Mouse (Mus musculus) myocyte (in vitro differentiated cells): ENCODE measurements around the gene Hectd2. TPM values are rescaled to one million over a fixed set of nuclear protein-coding genes. Genes with fewer than 3 reads are reported as not detected.

Experiments
- H3K27me3 ChIP-seq: one replicate; pipeline ENCODE4 v1.6.1; 2011; ENCODE audit not compliant: control insufficient read depth, insufficient read depth, insufficient read length
- H3K36me3 ChIP-seq: one replicate; pipeline ENCODE4 v1.6.1; 2011; ENCODE audit not compliant: control insufficient read depth, insufficient read depth
- H3K4me2 ChIP-seq: one replicate; pipeline ENCODE4 v1.6.1; 2011; ENCODE audit warnings: low read depth, control low read depth
- H3K4me3 ChIP-seq: one replicate; pipeline ENCODE4 v1.5.1; 2011; ENCODE audit warnings: mild to moderate bottlenecking, control low read depth, moderate library complexity
- H3K79me2 ChIP-seq: one replicate; pipeline ENCODE4 v1.6.1; 2011; ENCODE audit not compliant: control insufficient read depth, insufficient read depth
- H3ac ChIP-seq: one replicate; pipeline ENCODE4 v1.6.1; 2011; ENCODE audit not compliant: control insufficient read depth, insufficient read length
- CEBPB ChIP-seq: IDR thresholded peaks from 2 replicates; pipeline ENCODE4 v1.6.1; 2011; ENCODE audit warnings: mild to moderate bottlenecking, moderate library complexity; ENCODE audit not compliant: poor library complexity, insufficient read depth, severe bottlenecking
- E2F4 ChIP-seq: IDR thresholded peaks from one replicate; pipeline ENCODE4 v1.6.1; 2011; ENCODE audit warnings: mild to moderate bottlenecking, control low read depth, moderate library complexity; ENCODE audit not compliant: insufficient read depth
- MAX ChIP-seq: IDR thresholded peaks from one replicate; pipeline ENCODE4 v1.6.1; 2011; ENCODE audit warnings: low read depth, mild to moderate bottlenecking, control low read depth
- MYOD1 ChIP-seq, 3 experiments: IDR thresholded peaks; one replicate each; pipeline ENCODE4 v1.6.1; 2011; ENCODE audit warnings: control low read depth in 2 of 3, low read depth in 2 of 3, mild to moderate bottlenecking in 2 of 3, moderate library complexity in 1 of 3; ENCODE audit not compliant: insufficient read length in 2 of 3, control insufficient read depth in 1 of 3
- MYOG ChIP-seq, 3 experiments: IDR thresholded peaks; one replicate each; pipeline ENCODE4 v1.6.1; 2011; ENCODE audit warnings: control low read depth in 2 of 3, low read depth in 2 of 3, mild to moderate bottlenecking in 2 of 3; ENCODE audit not compliant: insufficient read length in 2 of 3, control insufficient read depth in 1 of 3, insufficient read depth in 1 of 3
- POLR2A ChIP-seq: IDR thresholded peaks from one replicate; pipeline ENCODE4 v1.6.1; 2011; ENCODE audit warnings: low read depth, mild to moderate bottlenecking, control low read depth, moderate library complexity; ENCODE audit not compliant: insufficient read length
- POLR2AphosphoS2 ChIP-seq: IDR thresholded peaks from one replicate; pipeline ENCODE4 v1.6.1; 2011; ENCODE audit warnings: low read depth, control low read depth; ENCODE audit not compliant: insufficient read length
- REST ChIP-seq: IDR thresholded peaks from one replicate; pipeline ENCODE4 v1.6.1; 2011; ENCODE audit warnings: mild to moderate bottlenecking, control low read depth, moderate library complexity; ENCODE audit not compliant: insufficient read depth, insufficient read length
- SRF ChIP-seq: IDR thresholded peaks from one replicate; pipeline ENCODE4 v1.6.1; 2011; ENCODE audit warnings: low read depth; ENCODE audit not compliant: control insufficient read depth, insufficient read length
- TCF12 ChIP-seq: IDR thresholded peaks from one replicate; pipeline ENCODE4 v1.6.1; 2011; ENCODE audit warnings: mild to moderate bottlenecking, control low read depth; ENCODE audit not compliant: poor library complexity, insufficient read depth, severe bottlenecking
- TCF3 ChIP-seq: IDR thresholded peaks from one replicate; pipeline ENCODE4 v1.6.1; 2011; ENCODE audit warnings: low read depth, control low read depth; ENCODE audit not compliant: insufficient read length
- USF1 ChIP-seq: IDR thresholded peaks from one replicate; pipeline ENCODE4 v1.6.1; 2011; ENCODE audit warnings: low read depth, mild to moderate bottlenecking, control low read depth, moderate library complexity
- polyA plus RNA-seq: library from polyadenylated mRNA; unstranded; fragments of >200 nt; fragmentation: generic; extraction: Trizol; gene quantifications from one replicate; pipeline ENCODE4 v1.2.1, GENCODE M21; 2012; ENCODE audit warnings: missing spikeins

Hectd2 gene
- polyA plus RNA-seq, 1 experiment, result 0.88 TPM

DNA sequence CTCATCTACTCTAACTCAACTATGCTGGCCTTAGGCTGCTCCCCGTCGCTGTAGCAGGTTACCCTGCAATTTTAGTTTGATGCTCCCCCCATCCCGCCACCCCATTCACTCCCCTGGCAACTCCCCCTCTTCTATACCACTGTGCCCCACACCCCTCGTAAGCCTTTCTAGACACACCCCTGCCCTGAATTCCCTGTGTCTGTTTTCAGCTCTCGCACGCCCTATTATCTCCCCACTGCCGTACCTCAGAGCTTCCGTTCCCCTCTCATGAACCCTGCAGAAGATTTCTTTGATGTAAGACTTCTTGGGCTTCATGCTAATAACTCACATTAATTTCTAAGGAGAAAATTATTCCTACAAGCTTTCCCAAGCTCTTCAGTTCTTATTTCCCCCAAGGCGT lies 84.6 kb downstream of the Hectd2 start:
- Histone ChIP-seq H3K4me2 (no peak overlapping the region), H3K4me3 (no peak overlapping the region), H3ac (no peak overlapping the region), H3K27me3 (no peaks in the 10 kb centered on the region), H3K79me2 (no peaks in the 10 kb centered on the region), H3K36me3 (no peaks in the 10 kb centered on the region)
- TF ChIP-seq MYOD1 (IDR thresholded peaks at IDR 0.05; ENCODE audit: control insufficient read depth in 1 of 3, insufficient read length in 2 of 3, low read depth in 2 of 3), result no peak
- TF ChIP-seq E2F4, result no peak

DNA sequence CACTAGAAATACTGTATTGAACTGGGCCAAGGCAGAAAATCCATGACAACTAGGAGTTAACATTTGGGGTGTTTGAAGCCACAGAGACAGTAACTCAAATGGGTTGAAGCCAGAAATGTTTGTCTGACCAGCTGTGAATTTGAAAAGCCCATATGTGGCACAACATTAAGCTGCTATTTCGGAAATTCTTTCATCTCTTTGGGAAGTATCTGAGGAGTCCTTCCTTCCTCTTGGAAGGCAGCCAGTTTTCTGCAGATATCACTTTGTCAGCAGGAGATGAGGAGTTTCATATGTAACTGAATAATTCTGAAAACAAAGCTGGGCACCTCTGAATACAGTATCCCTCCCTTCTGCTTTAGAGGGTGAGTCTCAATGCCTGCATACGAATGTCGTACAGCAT lies 86.7 kb downstream of the Hectd2 start:
- no peak for TF ChIP-seq MYOD1 (IDR thresholded peaks at IDR 0.05; ENCODE audit: control insufficient read depth in 1 of 3, insufficient read length in 2 of 3, low read depth in 2 of 3)
- TF ChIP-seq POLR2A, result no peak
- no peak for TF ChIP-seq MYOG (IDR thresholded peaks at IDR 0.05; ENCODE audit: control insufficient read depth in 1 of 3, insufficient read depth in 1 of 3, insufficient read length in 2 of 3, low read depth in 2 of 3)
- TF ChIP-seq REST, result no peak
- no peak for TF ChIP-seq MAX
- no peak for TF ChIP-seq POLR2AphosphoS2
- no peak for TF ChIP-seq SRF
- TF ChIP-seq CEBPB, result no peak
- no peak for TF ChIP-seq USF1
- TF ChIP-seq E2F4, result no peak
- TF ChIP-seq TCF3, result no peak
- Histone ChIP-seq H3K4me2 (no peak overlapping the region), H3K79me2 (no peaks in the 10 kb centered on the region), H3ac (no peak overlapping the region), H3K4me3 (no peak overlapping the region), H3K36me3 (no peaks in the 10 kb centered on the region), H3K27me3 (no peaks in the 10 kb centered on the region)

DNA sequence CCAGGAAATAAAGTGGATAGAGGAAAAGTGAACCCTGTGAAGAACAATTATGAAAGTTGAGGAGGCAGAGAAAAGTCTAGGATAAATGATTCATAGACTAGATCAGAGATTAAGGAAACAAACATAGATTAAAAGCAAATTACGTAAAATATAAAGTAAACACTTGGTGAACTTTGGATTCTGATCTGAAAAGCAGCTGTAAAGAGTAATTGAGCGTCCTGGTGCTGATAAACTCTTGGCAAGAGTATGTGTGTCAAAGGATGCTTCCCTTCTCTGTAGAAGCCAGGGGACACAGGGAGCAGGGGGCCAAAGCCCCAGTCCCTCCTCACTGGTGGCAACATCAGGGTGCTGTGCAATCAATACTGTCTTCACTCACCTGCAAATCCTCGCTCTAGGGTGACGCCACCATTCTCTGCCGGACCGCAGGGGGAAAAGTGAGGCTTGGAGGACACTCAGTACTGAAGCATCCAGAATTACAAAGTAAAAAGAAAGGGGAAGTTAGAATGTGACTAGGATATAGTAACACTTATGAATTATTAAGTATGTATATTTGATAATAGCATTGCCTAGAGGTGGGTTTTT lies 91.0 kb downstream of the Hectd2 start:
- H3K79me2 ChIP-seq, result no peaks in the 10 kb centered on the region
- H3K36me3 ChIP-seq, result no peaks in the 10 kb centered on the region
- H3K27me3 ChIP-seq, result no peaks in the 10 kb centered on the region
- H3K4me2 ChIP-seq, result no peak overlapping the region
- TF ChIP-seq POLR2A (no peak), REST (no peak), POLR2AphosphoS2 (no peak), TCF12 (no peak), CEBPB (no peak), MYOG (IDR thresholded peaks at IDR 0.05; ENCODE audit: control insufficient read depth in 1 of 3, insufficient read depth in 1 of 3, insufficient read length in 2 of 3, low read depth in 2 of 3) (no peak), MYOD1 (IDR thresholded peaks at IDR 0.05; ENCODE audit: control insufficient read depth in 1 of 3, insufficient read length in 2 of 3, low read depth in 2 of 3) (no peak), MAX (no peak)
- no peak overlapping the region for H3K4me3 ChIP-seq
- no peak overlapping the region for H3ac ChIP-seq

DNA sequence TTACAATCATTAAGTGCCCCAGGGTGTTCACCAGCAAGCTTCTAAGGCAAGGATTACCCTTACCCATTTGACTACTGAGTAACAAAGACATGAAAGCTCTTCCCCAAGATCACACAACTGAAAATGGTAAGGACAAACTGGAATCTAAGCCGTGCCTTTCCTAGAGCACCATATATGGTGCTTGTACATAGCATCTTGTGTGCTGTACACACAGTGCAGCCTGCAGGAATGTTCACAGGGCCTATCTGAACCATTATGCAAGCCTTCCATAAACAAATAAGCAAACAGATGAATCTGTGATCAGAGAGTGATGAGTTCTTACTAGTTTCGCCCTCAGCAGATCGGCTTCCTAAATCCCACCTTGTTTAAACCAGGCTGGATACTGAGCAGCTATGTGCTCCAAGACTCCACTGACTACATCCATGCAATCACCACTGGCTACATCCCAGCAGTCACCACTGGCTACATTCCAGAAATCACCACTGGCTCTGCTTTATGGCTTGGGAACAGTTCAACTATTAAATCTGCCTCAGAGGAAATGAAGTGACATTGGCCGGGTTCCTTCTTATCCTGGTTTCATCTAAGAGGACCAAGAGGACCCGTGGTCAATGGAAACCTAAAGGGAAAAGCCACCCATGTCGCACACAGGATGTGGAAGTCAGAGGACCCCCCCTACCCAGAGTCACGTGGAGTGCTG lies 91.8 kb downstream of the Hectd2 start:
- H3K27me3 ChIP-seq, result no peaks in the 10 kb centered on the region

DNA sequence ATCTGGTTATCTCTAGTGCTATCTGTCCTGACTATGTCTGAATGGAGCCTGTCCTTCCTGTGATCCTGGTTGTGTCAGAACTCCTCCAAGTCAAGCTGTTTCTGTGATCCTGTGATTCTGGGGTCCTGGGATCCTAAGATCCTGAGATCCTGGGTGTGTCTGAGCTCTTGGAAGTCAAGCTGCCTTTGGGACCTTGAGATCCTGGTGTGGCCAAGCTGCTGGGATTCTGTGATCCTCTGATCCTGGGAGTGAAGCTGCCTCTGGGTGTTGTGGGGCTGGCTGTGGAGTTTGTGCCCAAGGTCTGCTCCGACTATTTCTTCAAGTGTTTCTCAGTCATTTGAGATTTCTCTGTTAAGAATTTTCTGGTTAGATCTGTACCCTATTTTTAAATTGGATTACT lies 98.2 kb downstream of the Hectd2 start:
- H3K27me3 ChIP-seq, result no peaks in the 10 kb centered on the region
- TF ChIP-seq E2F4 (no peak), POLR2A (no peak), TCF3 (no peak), MAX (no peak), MYOG (IDR thresholded peaks at IDR 0.05; ENCODE audit: control insufficient read depth in 1 of 3, insufficient read depth in 1 of 3, insufficient read length in 2 of 3, low read depth in 2 of 3) (no peak), POLR2AphosphoS2 (no peak), MYOD1 (IDR thresholded peaks at IDR 0.05; ENCODE audit: control insufficient read depth in 1 of 3, insufficient read length in 2 of 3, low read depth in 2 of 3) (no peak), CEBPB (no peak), USF1 (no peak), REST (no peak), SRF (no peak), TCF12 (no peak)

More for the DNA sequence above, 91.8 kb downstream of the Hectd2 start:
- Histone ChIP-seq H3K4me3 (no peak overlapping the region), H3ac (no peak overlapping the region), H3K4me2 (no peak overlapping the region), H3K79me2 (no peaks in the 10 kb centered on the region), H3K36me3 (no peaks in the 10 kb centered on the region)
- TF ChIP-seq TCF12 (no peak), MYOG (IDR thresholded peaks at IDR 0.05; ENCODE audit: control insufficient read depth in 1 of 3, insufficient read depth in 1 of 3, insufficient read length in 2 of 3, low read depth in 2 of 3) (no peak), REST (no peak)

More for the DNA sequence above, 98.2 kb downstream of the Hectd2 start:
- Histone ChIP-seq H3K36me3 (no peaks in the 10 kb centered on the region), H3K4me3 (no peak overlapping the region), H3ac (no peak overlapping the region), H3K4me2 (no peak overlapping the region), H3K79me2 (no peaks in the 10 kb centered on the region)
